18 mouse cellular contexts compared by ENCODE assay signal in the genomic region with DNA sequence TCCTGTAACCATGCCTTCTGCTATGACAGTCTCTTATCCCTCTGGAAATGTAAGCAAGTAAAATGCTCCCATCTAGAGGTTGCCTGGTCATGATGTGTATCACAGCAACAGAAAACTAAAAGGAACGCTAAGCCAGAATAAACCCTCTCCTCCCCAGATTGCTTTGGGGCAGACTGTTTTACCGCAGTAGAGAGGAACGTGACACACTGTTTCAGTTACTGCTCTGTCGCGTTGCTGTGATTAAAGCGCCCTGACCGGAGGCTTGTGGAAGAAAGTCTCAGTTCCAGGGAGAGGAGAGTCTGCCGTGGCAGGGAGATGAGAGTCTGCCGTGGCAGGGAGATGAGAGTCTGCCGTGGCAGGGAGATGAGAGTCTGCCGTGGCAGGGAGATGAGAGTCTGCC. TPM values are rescaled to one million over a fixed set of nuclear protein-coding genes. Genes with fewer than 3 reads are reported as not detected.
DNase-seq lines count a peak whose midpoint lies in the region; ATAC-seq and TF ChIP-seq lines count a peak whose summit lies in the region.
"Had no signal": no experiment of that assay in that cellular context is flagged by ENCODE, and none has a peak within 500 bp of the region (broad histone marks: within the 10 kb centered on the region; RNA-seq: fewer than 3 reads in every experiment).

No protein-coding gene starts in this region.

- intact Hi-C loops in heart, postnatal 10 days (cut with DNase I): no loop called here

- no peak; the same call in 1 of the 2 replicates for TF ChIP-seq CTCF in layer of hippocampus, adult 2 months (conservative IDR thresholded peaks at IDR 0.05)

- no peaks in the 10 kb centered on the region for H3K27me3 ChIP-seq in heart, embryonic 13.5 days (replicated peaks)
- no peaks in the 10 kb centered on the region for H3K27me3 ChIP-seq in embryonic facial prominence, embryonic 13.5 days
- H3K27me3 ChIP-seq: forebrain, embryonic 15.5 days; liver, embryonic 12.5 days; lung, embryonic 15.5 days had no signal

- no peaks in the 10 kb centered on the region for H3K9me3 ChIP-seq in heart, embryonic 13.5 days
- H3K9me3 ChIP-seq in embryonic facial prominence, embryonic 13.5 days: no peaks in the 10 kb centered on the region
- H3K9me3 ChIP-seq: forebrain, embryonic 15.5 days; liver, embryonic 12.5 days; lung, embryonic 15.5 days had no signal

- no peak for DNase-seq in cerebellum, postnatal 10 days
- no peak for DNase-seq in heart, postnatal 10 days
- DNase-seq in layer of hippocampus, adult 2 months (ENCODE audit: low spot score in 2 of 2): no peak
- DNase-seq in layer of hippocampus, adult 9-11 months: no peak
- DNase-seq in adrenal gland, postnatal 4 days (ENCODE audit: low spot score in 2 of 2): no peak
- DNase-seq: adrenal gland, postnatal 10 days; gastrocnemius, postnatal 25 days; heart, postnatal 14 days; kidney, postnatal 10 days; thymus, postnatal 36 days had no signal

- 68% methylated on average over 11 of the region's 11 CpGs for WGBS in heart, embryonic 13.5 days
- 32% methylated on average over 11 of the region's 11 CpGs for WGBS in embryonic facial prominence, embryonic 13.5 days

- H3K36me3 ChIP-seq in heart, embryonic 13.5 days: no peaks in the 10 kb centered on the region
- no peaks in the 10 kb centered on the region for H3K36me3 ChIP-seq in embryonic facial prominence, embryonic 13.5 days
- H3K36me3 ChIP-seq: forebrain, embryonic 15.5 days; liver, embryonic 12.5 days; lung, embryonic 15.5 days had no signal

- H3K4me1 ChIP-seq in heart, embryonic 13.5 days: peaks cover 23% of the 10 kb centered on the region
- peaks cover 18% of the 10 kb centered on the region for H3K4me1 ChIP-seq in embryonic facial prominence, embryonic 13.5 days

- H3K4me3 ChIP-seq in heart, embryonic 13.5 days: no peak overlapping the region
- H3K4me3 ChIP-seq in layer of hippocampus, adult 2 months: peak overlapping the region; percentile 35
- H3K4me3 ChIP-seq in embryonic facial prominence, embryonic 13.5 days: no peak overlapping the region
- H3K4me3 ChIP-seq: forebrain, embryonic 15.5 days; liver, embryonic 12.5 days; lung, embryonic 15.5 days had no signal

- 0 out of 2 replicates have a peak overlapping the region, but pooled peaks have one; percentile 40 for H3K27ac ChIP-seq in heart, embryonic 13.5 days (replicated peaks)
- peak overlapping the region; percentile 66 for H3K27ac ChIP-seq in layer of hippocampus, adult 2 months
- peak overlapping the region; percentile 53; the same call in 1 of the 2 replicates for H3K27ac ChIP-seq in embryonic facial prominence, embryonic 13.5 days
- H3K27ac ChIP-seq: forebrain, embryonic 15.5 days; liver, embryonic 12.5 days; lung, embryonic 15.5 days; stomach, postnatal 0 days had no signal

- H3K4me2 ChIP-seq in heart, embryonic 13.5 days: peak overlapping the region; percentile 22; the same call in 1 of the 2 replicates
- peak overlapping the region; percentile 42 for H3K4me2 ChIP-seq in embryonic facial prominence, embryonic 13.5 days
- H3K4me2 ChIP-seq: forebrain, embryonic 15.5 days; liver, embryonic 12.5 days; lung, embryonic 15.5 days had no signal

- peak; percentile 41; the same call in 1 of the 2 replicates for ATAC-seq in cerebellum, adult (ENCODE audit: insufficient number of reproducible peaks, low FRiP score, low TSS enrichment)
- ATAC-seq in heart, embryonic 13.5 days (ENCODE audit: extremely low read depth, insufficient number of reproducible peaks, low FRiP score, low TSS enrichment): no peak
- ATAC-seq in embryonic facial prominence, embryonic 13.5 days (ENCODE audit: insufficient number of reproducible peaks, insufficient read depth, low FRiP score, low TSS enrichment, low read depth): no peak
- ATAC-seq: forebrain, embryonic 15.5 days; intestine, postnatal 0 days; liver, embryonic 12.5 days had no signal

- H3K9ac ChIP-seq in heart, embryonic 13.5 days: no peak overlapping the region
- no peak overlapping the region for H3K9ac ChIP-seq in embryonic facial prominence, embryonic 13.5 days
- H3K9ac ChIP-seq: forebrain, embryonic 15.5 days; liver, embryonic 12.5 days; lung, embryonic 15.5 days had no signal

RNA-seq across cellular contexts. Expression of a gene that starts 22.6 kb away (rescaled TPM):
- polyA plus RNA-seq in heart, embryonic 13.5 days (2015; fragmentation: Nextera tagmentation; extraction: Ambion mirVana): 2.4 and 2.9 TPM in 2 replicates
- 10 to 100 TPM; 24.2 to 25.3 TPM for total RNA-seq in heart, postnatal 10 days (2021)
- 10 to 100 TPM; 87.4 to 88.2 TPM for total RNA-seq in layer of hippocampus, adult 2 months (2021)
- 5.2 and 5.9 TPM in 2 replicates for polyA plus RNA-seq in embryonic facial prominence, embryonic 13.5 days (2015; fragmentation: Nextera tagmentation; extraction: Ambion mirVana)
- 10 to 100 TPM; 24.5 to 28.7 TPM for total RNA-seq in adrenal gland, postnatal 4 days (2021)

RNA-seq across cellular contexts. Expression of a gene that starts 57.3 kb away (rescaled TPM):
- 0.31 and 0.61 TPM in 2 replicates for polyA plus RNA-seq in heart, embryonic 13.5 days (2015; fragmentation: Nextera tagmentation; extraction: Ambion mirVana)
- 10 to 100 TPM; 43.1 to 45.6 TPM for total RNA-seq in heart, postnatal 10 days (2021)
- 10 to 100 TPM; 40.4 to 44.5 TPM for total RNA-seq in layer of hippocampus, adult 2 months (2021)
- polyA plus RNA-seq in embryonic facial prominence, embryonic 13.5 days (2015; fragmentation: Nextera tagmentation; extraction: Ambion mirVana): 0.25 and 1.3 TPM in 2 replicates
- 10 to 100 TPM; 29.6 to 34.1 TPM for total RNA-seq in adrenal gland, postnatal 4 days (2021)
